Mouse (Mus musculus) right cerebral cortex, postnatal 36 days (tissue): ENCODE data around the gene Siah1a.
A peak's percentile ranks its signal among the peaks of the same experiment; 100 is the strongest.

Experiments used
- DNase-seq, 2 experiments: peaks; one replicate each; pipeline ENCODE4 v3.0.0; 2022; ENCODE audit warnings: low spot score in 2 of 2, mixed read lengths in 1 of 2

Gene Siah1a

DNA sequence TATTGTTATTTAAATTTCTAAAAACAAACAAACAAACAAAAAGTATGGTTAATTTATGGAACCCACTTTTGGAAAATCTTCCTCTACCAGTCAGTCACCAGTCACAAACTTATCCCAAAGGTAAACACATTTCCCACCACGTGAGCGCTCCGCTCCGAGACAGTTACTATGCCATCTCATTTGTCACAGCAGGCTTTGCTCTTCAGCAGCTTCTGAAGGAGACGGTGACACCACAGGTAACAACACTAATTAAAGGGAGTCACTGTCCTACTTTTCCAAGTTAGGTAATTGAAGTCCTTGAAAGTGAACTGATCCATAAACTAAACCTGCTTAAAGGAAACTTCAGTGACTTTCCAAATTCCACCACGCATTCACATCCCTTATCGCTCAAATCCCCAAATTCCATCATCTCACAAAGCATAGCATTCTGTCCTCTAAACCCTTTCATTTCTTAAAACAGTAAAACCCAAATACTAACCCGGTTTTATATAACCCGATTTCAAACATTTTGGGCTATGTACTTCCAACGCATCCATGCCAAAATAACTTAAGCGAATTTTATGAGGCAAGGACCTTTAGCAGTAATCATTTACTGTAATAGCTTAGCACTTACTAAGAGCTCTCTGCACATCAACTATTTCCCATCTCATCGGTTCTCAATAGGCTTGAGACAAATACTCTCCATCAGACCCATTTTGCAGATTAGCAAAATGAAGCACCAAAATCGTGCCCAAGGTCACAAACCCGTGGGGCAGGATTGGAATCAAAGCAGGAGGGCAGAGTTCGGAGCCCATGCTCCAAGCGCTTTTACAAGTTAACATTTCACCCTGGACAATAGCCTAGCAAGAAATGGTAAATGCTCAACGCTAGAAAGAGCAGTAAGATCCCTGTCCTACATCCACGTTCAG, 1.2 kb downstream of the Siah1a start:
- DNase-seq = no peak

DNA sequence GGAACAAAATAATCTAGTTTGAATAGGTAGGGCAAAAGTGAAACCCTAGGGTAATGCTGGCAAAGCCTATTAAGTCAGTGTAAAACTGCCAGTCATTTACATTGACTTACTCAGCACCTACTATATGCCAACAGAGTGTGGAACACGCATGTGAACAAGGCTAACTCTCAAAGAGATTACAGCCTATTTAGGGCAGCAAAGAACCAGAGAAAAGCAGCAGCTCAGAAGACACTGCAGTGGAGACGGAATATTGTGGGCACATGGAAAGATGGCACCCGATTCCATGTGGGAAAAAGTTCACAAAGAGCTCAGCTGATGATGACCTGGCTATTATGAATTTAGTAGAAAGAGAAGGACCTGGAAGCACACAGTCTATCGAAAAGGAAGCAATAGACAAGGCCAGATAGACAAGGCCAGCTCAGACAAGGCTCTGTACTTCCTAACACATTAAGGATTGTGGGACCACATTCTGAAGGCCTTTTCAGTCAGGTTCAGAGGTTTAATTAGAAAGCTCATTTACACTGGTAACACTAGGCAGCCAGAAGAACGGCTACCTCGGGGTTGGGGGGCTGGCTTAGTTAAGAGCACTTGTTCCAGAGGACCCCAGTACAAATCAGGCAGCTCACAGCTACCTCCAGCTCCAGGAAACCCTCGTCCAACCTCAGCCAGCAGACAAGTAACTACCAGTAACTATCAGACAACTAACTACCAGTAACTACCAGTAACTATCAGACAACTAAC, 3.0 kb downstream of the Siah1a start:
- no peak for DNase-seq

DNA sequence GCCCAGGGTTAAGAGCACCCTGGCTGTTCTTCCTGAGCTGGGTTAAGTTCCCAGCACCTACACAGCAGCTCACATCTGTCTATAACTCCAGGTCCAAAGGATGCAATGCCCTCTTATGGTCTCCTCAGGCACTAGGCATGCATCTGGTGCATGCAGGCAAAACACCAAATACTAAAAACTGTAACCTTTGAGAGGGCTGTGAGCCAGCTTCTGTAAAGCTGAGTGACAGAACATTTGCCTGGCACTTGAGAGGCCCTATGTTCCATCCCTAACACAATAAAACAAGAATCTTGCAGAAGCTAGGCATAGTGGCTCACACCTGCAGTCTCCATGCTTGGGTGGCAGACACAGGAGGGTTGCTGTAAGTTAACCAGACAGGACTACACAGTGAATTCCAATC, 4.1 kb downstream of the Siah1a start:
- no peak for DNase-seq

DNA sequence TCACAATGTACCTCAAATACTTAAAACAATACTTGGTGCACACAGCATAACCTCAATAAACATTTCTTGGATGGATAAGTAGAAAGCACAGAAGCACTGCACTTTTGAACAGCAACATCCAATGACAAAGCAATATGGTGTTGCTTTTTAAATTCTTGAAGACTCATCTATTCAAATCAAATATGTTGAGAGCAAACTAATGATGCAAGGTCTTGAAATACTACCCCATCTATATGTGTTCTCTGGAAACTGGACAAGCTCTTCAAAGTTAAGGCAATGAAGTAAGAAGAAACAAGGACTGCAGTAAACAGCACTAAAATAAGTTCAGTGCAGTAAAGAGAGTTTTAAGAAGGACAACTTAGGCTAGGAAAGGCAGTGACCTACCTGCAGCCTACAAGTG, 4.8 kb downstream of the Siah1a start:
- DNase-seq = no peak

DNA sequence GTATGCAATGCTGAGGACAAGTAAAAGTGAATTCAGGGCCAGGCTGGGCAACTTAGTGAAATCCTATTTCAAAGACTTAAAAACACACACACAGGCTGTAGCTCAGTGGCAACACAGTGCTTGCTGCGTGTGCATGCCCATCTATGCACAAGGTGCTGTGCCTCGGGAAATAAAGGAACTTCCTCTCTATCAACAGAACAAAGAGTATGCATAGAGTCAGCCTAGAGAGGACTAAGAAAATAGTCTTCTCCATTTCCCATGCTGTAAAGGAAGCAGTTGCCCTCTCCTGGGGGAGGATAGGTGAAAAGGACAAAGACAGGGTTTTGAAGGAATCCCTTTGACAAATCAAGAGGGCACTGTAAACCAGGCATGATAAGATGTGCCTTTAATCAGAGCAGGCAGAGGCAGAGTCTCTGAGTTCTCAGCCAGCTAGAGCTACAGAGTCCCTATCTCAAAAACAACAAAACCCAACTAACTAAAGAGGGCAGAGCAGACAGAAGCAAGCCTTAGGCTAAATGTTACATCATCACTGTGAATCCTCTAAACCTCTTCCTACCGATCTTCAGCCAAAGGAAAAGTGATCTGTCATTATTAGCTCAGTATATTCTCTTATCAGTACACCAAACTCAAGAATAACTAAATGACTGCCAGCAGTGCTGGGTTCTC, 10.2 kb downstream of the Siah1a start:
- DNase-seq = no peak

DNA sequence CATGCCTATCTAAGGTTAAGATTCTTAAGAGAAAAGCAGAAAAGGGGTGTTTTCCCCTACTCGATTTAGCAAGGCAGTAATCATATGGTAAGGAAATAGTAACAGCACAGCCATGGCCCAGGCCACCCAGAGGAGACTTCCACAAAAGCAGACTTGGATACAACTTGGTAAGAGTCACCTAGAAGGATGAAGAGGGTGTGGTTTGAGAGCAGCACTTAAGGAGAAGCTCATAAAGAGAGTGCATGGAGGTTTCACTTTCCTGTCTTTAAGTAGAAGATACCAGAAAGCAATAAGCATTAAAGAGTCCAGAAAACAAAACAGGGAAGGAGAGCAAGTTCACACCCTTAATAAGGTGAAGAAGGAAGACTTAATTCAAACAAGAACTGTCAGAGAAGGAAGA, 10.8 kb downstream of the Siah1a start:
- DNase-seq = no peak

- no peak for DNase-seq
Measured at GRCm38 (mm10) chr8:86734171-86734570, 11.6 kb downstream of the Siah1a start.

DNA sequence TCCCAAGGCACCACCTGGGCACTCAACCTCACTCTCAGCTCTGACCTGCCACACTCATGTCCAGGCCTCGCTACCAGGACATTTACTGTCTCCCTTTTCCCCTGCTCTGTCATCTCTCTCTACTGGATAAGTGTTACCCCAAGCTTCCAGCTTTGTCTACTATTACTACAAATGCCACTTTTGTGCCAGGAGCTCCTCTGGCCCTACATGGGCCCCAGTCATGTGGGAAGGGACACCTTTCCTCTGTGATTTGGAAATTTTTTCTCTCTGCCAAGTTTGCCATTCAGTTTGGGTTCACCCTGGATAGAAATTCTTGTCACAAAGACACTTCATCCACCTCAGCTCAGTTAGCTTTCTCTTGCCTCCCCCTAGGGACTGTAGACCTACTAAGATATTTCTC, 14.9 kb downstream of the Siah1a start:
- no peak for DNase-seq

- DNase-seq = no peak
Measured at GRCm38 (mm10) chr8:86730303-86730702, 15.4 kb downstream of the Siah1a start.

DNA sequence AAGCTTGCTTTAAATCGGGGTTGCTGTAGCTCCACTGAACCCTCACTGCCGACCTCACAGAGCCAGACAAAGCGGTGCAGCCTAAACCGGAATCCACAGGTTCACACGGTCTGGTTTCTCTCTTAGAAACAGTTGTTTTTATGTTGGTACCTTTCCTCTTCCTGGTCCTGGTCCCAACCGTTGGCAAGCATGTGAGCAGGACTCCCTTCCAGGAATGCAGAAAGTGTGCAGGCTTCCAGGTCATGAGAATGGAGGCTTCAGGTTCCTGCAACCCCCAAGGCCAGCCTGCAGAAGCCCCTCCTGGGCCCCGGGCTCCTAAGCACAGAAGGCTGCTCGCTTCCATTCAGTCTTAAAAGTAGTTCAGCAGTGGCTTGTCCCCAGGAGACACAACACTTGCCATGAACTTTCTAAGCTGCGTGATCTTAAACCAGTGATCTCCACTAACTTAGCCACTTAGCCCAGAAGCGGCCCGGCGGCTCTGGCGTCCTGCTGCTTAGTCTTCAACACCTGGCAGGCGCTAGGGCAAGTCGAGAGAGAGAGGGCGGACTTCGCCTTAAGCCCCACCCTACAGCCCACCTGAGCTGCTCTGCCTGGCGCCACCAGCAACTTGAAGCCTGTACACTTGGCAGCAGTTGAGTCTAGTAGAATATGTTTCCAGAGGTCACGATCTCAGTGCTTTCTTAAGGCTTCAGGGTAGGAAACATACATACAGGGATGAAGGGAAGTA, 17.3 kb downstream of the Siah1a start:
- DNase-seq = no peak

DNA sequence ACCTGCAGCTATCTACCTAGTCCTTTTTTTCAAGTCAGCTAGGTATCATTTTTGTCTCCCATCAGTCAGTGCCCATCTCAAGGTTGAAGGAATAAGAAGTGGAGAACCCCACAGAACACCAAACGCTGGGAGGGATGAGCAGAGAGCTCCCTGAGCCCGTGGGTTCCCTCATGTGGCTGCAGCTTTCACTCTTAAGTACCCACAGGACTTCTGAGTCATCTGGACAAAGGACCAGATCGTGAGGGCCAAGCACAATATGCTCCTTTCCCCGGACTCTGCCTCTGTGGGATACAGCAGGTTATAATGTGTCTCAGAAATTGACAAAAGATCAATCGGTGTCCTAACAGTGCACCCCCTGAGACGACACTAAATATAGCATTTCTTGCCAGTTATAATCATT, 18.8 kb downstream of the Siah1a start:
- DNase-seq = no peak

DNA sequence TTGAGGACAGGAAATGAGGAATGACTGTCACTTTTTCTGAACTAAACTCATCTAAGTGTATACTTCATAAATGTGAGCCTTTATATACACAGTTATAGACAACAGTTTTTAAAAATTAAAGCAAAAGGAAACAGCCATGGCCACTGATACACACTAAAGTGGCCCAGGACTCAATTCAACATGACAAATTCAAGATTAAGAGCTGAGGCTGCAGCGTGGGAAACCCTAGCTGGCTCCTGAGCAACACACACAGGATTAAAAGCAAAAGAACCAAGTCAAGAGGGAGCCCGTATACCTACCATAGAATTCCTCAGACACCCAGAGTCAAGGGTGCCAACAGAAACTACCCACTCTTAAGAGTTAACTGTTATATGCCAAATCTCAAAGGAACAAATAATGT, 24.2 kb downstream of the Siah1a start:
- no peak for DNase-seq

GRCm38 (mm10) chr8:86720756-86721459, 24.8 kb downstream of the Siah1a start:
- DNase-seq = no peak

- DNase-seq = no peak
Measured at GRCm38 (mm10) chr8:86719368-86719767, 26.4 kb downstream of the Siah1a start.

GRCm38 (mm10) chr8:86718332-86718994, 27.3 kb downstream of the Siah1a start:
- no peak for DNase-seq

- peak; percentile 69 to 84 for DNase-seq
Measured at GRCm38 (mm10) chr8:86713407-86714188, 32.1 kb downstream of the Siah1a start.

DNA sequence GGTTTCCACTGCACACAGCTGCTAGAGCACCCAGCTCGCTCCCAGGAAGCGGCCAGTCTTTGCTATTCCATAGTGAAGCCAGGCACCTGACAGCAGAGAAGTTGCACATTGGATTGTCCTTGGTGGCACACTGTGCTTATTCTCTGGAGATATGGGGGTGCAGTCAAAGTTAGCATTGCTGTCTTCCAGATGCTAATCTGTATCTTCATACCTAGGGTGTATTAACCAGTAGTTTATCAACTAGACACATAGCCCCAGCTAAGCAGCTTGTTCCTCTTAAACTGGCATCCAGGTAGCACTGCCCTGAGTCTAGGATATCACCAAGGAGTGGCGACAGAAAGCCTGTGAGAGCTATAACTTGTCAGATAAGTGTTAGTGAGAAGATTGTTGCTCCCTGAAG, 33.1 kb downstream of the Siah1a start:
- DNase-seq = no peak

- peak; percentile 26 to 39 for DNase-seq
Measured at GRCm38 (mm10) chr8:86707873-86708272, 37.9 kb downstream of the Siah1a start.

GRCm38 (mm10) chr8:86706756-86707155, 39.0 kb downstream of the Siah1a start:
- DNase-seq = no peak

DNA sequence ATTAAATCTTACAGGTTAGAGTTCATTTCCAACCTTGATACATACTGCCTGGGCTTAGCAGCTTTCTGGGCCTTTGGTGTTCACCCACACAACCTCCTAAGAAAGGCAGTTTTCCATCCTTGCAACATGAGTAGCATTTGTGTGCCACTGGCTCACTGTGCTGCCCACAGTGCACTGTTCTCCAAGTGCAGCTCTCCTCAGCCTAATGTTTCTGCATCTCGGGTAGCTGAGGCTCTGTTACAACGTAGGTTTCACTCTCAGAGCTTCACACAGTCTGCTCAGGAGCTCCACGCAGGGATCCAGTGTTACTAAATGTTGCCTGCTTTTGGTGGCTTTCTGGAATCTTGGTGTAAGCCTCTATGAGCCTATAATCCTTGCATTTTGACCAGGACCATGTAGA, 40.4 kb downstream of the Siah1a start:
- no peak for DNase-seq
